Mouse (Mus musculus) forebrain, embryonic 10.5 days (tissue): ENCODE data around the gene Duoxa2. TPM values are rescaled to one million over a fixed set of nuclear protein-coding genes. Genes with fewer than 3 reads are reported as not detected.

Experiments used
- DNase-seq: peaks from one replicate; pipeline ENCODE4 v3.0.0-alpha.2; 2017; ENCODE audit warnings: low spot score; ENCODE audit errors: extremely low spot score
- H3K27ac ChIP-seq: fragments of 300-500 bp; sonication (generic); 2 replicates; pipeline ENCODE4 v1.5.1; 2016; ENCODE audit warnings: mild to moderate bottlenecking
- H3K27me3 ChIP-seq: fragments of 300-500 bp; sonication (generic); 2 replicates; pipeline ENCODE4 v1.6.1; 2016; ENCODE audit warnings: mild to moderate bottlenecking; ENCODE audit not compliant: poor library complexity, severe bottlenecking
- H3K36me3 ChIP-seq: fragments of 300-500 bp; sonication (generic); replicated peaks from 2 replicates; pipeline ENCODE4 v1.6.1; 2016; ENCODE audit warnings: mild to moderate bottlenecking, moderate library complexity
- H3K4me1 ChIP-seq: fragments of 300-500 bp; sonication (generic); 2 replicates; pipeline ENCODE4 v1.6.1; 2016
- H3K4me3 ChIP-seq: fragments of 300-500 bp; sonication (generic); 2 replicates; pipeline ENCODE4 v1.5.1; 2016; ENCODE audit warnings: mild to moderate bottlenecking, moderate library complexity
- H3K9me3 ChIP-seq: fragments of 300-500 bp; sonication (generic); 2 replicates; pipeline ENCODE4 v1.6.1; 2016; ENCODE audit warnings: mild to moderate bottlenecking, moderate library complexity
- WGBS: fragments of 180-500 bp; shearing (Covaris S2); methylation state at CpG from one replicate; pipeline ENCODE4 v1.1.7; 2016; 5-methylcytosine and 5-hydroxymethylcytosine counted together
- polyA plus RNA-seq: library from polyadenylated mRNA; unstranded; fragments of >200 nt; fragmentation: Nextera tagmentation; extraction: Ambion mirVana; gene quantifications from 2 replicates; pipeline ENCODE4 v1.2.1, GENCODE M21; 2016

Duoxa2 gene
- polyA plus RNA-seq, result not detected in 2 replicates

DNA sequence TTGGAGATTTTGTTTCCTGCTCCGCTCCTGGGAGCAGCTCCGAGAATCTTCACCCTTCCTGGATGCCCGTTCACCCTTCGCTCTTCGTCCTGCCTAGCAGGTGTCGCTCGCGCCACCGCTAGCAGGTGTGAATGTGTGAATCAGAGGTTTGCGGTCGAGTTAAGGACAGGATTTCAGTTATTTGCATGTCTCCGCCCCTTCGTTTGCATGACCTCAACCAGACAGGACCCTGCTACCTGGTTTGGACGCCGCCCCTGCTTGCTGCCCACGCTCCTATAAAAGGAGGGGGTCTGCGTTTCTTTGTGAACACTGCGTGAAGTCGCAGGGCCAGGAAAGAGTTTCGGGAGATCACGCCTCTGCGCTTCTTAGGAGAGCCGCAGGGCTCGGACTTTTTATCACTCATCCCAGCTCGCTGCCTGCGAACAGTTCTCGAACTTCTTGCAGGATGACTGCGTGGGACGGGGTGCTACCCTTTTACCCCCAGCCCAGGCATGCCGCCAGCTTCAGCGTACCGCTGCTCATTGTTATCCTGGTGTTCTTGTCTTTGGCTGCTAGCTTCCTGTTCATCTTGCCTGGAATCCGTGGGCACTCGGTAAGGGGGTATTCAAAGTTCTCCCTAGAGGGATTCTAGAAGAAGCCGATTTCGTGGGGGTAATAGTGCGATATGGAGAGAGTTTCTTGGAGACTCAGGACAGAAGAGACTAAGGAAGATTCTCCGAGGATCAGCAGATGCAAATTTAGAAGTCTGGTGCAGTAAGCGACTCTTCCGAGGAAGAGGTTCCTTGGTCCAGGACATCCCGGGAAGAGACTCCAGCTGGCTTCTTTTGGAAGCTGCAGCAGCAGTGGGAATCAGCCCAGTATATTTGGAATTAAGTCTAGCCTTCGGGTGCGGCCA is at the start of gene Duoxa2:
Gene Duoxa2 (plus strand): TSS at position 305 of the 895 bp plus-strand sequence.
- WGBS, result 1% methylated on average over 43 of the region's 43 CpGs
- no peaks in the 10 kb centered on the region for H3K9me3 ChIP-seq
- peaks cover 58% of the 10 kb centered on the region for H3K4me1 ChIP-seq
- no peaks in the 10 kb centered on the region for H3K36me3 ChIP-seq
- no peak within 1 kb of the TSS for H3K27ac ChIP-seq
- peak within 1 kb of the TSS; percentile 42 for H3K4me3 ChIP-seq
- peak; percentile 48 for DNase-seq
- H3K27me3 ChIP-seq, result peaks cover 100% of the 10 kb centered on the region

DNA sequence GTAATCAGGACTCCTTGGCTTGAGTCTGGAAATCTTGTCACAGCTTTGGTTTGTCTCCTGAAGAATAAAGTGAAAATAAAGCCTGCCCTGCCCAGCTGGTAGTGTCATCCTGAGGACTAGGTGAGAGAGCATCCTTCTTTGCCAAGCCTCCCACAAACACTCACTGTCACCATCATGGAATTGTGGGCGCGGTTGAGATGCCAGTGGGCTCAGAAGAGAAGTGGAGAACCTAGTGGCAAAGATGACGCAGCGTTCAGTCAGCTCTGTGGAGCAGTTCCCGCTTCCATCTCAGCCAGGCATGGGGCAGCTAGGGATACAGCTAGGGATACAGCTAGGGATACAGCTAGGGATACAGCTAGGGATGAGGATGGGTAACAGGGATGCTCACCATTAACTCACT is 42.7 kb upstream of the Duoxa2 start:
- Histone ChIP-seq H3K36me3 (peaks cover 14% of the 10 kb centered on the region), H3K27me3 (no peaks in the 10 kb centered on the region), H3K27ac (no peak overlapping the region), H3K4me3 (no peak overlapping the region), H3K4me1 (no peaks in the 10 kb centered on the region), H3K9me3 (no peaks in the 10 kb centered on the region)
- 98% methylated on average over 5 of the region's 5 CpGs for WGBS
- DNase-seq, result no peak

DNA sequence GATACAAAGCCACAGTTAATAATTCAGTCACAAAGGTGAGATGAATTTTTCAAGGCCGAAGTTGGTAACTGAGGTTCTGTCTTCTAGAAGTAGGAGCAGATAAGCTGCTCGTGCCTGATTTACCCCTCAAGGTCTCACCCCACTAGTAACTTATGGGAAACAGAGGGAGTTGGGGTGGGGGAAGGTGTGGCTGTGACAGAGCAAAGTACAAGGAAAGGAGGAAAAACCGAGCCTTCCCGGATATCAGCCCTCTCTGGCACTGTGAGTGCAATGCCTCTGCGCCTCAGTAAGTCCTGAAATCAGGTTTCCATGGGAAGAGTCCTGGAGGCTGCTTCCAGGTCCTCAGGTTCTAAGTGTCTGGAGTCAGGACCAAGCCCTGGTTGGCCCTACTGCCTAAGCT is 38.0 kb upstream of the Duoxa2 start:
- H3K4me1 ChIP-seq, result peaks cover 37% of the 10 kb centered on the region
- H3K4me3 ChIP-seq, result no peak overlapping the region
- no peak for DNase-seq
- H3K9me3 ChIP-seq, result no peaks in the 10 kb centered on the region
- H3K36me3 ChIP-seq, result peaks cover 22% of the 10 kb centered on the region
- 88% methylated on average over 5 of the region's 5 CpGs for WGBS
- H3K27me3 ChIP-seq, result no peaks in the 10 kb centered on the region
- H3K27ac ChIP-seq, result no peak overlapping the region

DNA sequence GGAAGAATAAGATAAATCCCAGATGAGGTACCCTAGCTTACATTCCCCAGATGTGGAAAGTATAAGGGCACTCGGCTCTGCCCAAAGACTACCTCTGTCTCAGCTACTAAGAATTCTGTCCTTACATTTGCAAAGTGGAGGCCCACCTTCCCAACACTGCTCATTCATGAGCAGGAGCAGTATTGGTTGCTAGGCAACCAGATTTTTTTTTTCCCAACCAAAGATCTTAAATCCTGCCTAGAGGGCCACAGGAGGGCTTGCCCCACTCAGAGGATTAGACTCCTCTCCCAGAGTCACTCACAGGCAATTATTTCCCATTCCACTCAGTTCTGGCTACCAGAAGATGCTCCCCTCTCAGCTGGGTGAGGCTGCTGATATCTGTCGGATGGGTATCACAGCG is 34.0 kb upstream of the Duoxa2 start:
- no peaks in the 10 kb centered on the region for H3K27me3 ChIP-seq
- 53% methylated on average over 3 of the region's 3 CpGs for WGBS

DNA sequence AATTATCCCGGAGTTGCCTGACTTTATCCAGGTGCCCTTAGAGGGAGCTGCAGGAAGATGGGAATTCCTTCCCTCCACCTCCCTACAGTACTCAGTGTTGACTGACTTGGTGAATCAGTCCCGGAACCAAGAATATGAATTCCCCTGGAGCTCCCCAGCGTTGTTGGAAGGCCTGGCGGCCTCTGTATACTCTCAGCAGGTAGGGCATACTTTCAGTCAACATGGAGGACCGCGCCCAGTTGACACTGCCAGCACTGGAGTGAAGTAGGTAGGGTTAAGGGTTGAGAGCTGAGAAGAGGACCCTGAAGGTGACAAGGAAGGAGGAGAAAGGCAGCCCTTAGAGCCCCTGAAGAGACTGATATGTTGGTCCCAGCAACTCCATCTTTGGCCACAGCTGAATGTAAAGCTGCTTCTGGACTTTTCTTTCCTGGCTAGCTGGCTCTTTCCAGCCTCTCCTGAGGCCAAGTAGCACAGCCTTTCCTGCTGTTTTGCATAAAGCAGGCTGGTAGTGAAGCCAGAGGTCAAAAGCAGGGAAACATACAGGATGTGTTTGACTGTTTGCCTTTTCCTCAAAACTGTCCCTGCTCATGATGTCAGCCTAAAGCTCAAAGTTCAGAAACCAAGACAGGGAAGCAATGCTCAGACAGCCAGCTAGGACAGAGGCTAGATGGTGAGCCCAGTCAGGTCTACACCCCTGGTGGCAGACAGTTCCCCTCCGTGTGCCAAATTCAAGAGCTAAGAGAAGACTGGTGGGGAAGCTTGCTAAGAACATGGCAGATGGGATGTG is 32.1 kb upstream of the Duoxa2 start:
- Histone ChIP-seq H3K27me3 (no peaks in the 10 kb centered on the region), H3K4me3 (no peak overlapping the region), H3K27ac (0 out of 2 replicates have a peak overlapping the region, but pooled peaks have one; percentile 17), H3K36me3 (peaks cover 3% of the 10 kb centered on the region; the same call in 1 of the 2 replicates), H3K9me3 (no peaks in the 10 kb centered on the region), H3K4me1 (peaks cover 39% of the 10 kb centered on the region)
- 91% methylated on average over 7 of the region's 7 CpGs for WGBS
- no peak for DNase-seq

More for the DNA sequence above, 34.0 kb upstream of the Duoxa2 start:
- peak overlapping the region; percentile 72; the same call in 1 of the 2 replicates for H3K27ac ChIP-seq
- DNase-seq, result peak; percentile 35
- H3K9me3 ChIP-seq, result no peaks in the 10 kb centered on the region
- peaks cover 39% of the 10 kb centered on the region for H3K4me1 ChIP-seq
- no peak overlapping the region for H3K4me3 ChIP-seq
- peaks cover 17% of the 10 kb centered on the region for H3K36me3 ChIP-seq

DNA sequence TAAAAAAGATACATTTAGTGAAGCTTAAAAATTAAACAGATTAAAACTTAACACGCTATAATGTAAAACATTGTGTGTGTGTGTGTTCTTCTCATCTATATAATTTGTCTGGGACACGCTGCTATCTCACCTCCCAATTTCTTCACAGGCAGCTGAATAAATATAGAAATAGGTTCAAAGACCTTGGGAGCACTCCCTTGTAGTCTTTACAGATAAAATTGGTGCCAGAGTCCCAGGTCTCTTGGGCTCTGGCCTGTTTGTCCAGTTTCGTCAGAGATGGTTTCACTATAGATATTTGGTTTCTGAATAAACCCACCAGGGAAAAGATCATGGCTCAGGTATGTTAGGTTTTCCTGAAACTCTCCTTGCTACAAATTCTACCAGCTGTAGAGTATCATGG is 19.9 kb upstream of the Duoxa2 start:
- Histone ChIP-seq H3K27me3 (no peaks in the 10 kb centered on the region), H3K36me3 (no peaks in the 10 kb centered on the region), H3K9me3 (no peaks in the 10 kb centered on the region), H3K27ac (no peak overlapping the region), H3K4me1 (peaks cover 12% of the 10 kb centered on the region), H3K4me3 (no peak overlapping the region)
- 89% methylated on average over 3 of the region's 3 CpGs for WGBS
- no peak for DNase-seq

DNA sequence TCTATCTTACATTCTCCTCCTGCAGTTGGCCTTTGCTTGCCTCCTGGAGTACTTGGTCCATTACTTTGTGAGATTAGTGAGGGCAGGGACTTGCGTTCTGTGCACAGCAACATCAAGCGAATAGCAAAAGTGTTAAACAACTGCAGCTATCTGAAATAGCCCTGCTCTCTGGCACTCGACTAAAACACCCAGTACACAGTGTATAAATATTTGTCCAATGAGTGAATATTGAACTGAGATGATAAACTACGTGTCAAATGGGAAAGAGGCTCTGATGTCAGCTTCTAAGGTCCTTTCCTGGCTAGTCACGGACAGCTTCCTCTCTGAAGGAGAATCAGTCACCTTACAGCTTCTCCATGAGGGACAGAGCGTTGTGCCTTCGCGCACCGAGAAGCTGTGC is 14.6 kb upstream of the Duoxa2 start:
- H3K4me3 ChIP-seq, result no peak overlapping the region
- no peak for DNase-seq
- H3K36me3 ChIP-seq, result no peaks in the 10 kb centered on the region
- no peaks in the 10 kb centered on the region for H3K4me1 ChIP-seq
- H3K27ac ChIP-seq, result no peak overlapping the region
- no peaks in the 10 kb centered on the region for H3K27me3 ChIP-seq
- H3K9me3 ChIP-seq, result no peaks in the 10 kb centered on the region
- 90% methylated on average over 9 of the region's 9 CpGs for WGBS

DNA sequence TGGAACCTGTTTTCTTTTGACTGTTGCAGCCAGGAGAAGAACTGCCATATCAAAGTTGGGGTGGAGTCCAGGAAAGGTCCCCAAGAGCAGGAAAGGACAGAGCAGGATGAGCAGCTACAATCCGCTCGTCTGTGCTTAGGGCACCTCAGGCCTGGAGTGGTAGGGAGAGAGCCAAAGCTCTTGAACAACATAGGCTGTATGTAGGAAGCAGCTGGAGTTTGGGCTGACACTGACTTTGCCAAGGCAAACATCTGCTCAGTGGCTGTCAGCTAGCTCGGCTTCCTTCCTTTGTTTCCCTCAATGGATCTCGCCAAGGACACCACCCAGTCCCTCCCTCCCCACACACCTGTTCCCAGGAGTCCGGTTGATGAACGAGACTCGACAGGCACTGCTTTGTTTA is 12.6 kb upstream of the Duoxa2 start:
- Histone ChIP-seq H3K4me3 (no peak overlapping the region), H3K27me3 (peaks cover 5% of the 10 kb centered on the region), H3K9me3 (no peaks in the 10 kb centered on the region), H3K4me1 (no peaks in the 10 kb centered on the region), H3K27ac (no peak overlapping the region), H3K36me3 (no peaks in the 10 kb centered on the region)
- DNase-seq, result no peak
- 67% methylated on average over 7 of the region's 7 CpGs for WGBS

DNA sequence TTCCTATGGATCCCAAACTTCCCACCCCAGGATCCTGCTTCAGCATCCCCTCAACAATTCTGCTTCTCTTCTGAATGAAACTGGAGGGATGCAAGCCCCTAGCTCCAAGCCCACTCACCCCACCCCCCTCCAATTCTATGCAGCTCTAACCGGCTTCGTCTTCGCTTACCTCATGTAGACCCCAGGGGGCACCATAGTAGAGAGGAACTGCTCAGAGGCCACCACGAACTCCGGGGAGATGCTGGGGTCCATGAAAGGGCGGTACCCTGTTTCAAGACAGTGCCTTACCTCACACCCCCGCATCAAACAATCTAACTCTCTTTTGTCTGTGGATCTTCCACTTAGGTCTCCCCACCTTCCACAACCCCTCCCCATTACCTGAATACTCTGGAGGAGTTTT is 3.8 kb upstream of the Duoxa2 start:
- no peaks in the 10 kb centered on the region for H3K9me3 ChIP-seq
- H3K27ac ChIP-seq, result no peak overlapping the region
- no peaks in the 10 kb centered on the region for H3K36me3 ChIP-seq
- no peak for DNase-seq
- WGBS, result 4% methylated on average over 7 of the region's 7 CpGs
- H3K4me1 ChIP-seq, result peaks cover 38% of the 10 kb centered on the region
- H3K27me3 ChIP-seq, result peaks cover 92% of the 10 kb centered on the region
- no peak overlapping the region for H3K4me3 ChIP-seq

DNA sequence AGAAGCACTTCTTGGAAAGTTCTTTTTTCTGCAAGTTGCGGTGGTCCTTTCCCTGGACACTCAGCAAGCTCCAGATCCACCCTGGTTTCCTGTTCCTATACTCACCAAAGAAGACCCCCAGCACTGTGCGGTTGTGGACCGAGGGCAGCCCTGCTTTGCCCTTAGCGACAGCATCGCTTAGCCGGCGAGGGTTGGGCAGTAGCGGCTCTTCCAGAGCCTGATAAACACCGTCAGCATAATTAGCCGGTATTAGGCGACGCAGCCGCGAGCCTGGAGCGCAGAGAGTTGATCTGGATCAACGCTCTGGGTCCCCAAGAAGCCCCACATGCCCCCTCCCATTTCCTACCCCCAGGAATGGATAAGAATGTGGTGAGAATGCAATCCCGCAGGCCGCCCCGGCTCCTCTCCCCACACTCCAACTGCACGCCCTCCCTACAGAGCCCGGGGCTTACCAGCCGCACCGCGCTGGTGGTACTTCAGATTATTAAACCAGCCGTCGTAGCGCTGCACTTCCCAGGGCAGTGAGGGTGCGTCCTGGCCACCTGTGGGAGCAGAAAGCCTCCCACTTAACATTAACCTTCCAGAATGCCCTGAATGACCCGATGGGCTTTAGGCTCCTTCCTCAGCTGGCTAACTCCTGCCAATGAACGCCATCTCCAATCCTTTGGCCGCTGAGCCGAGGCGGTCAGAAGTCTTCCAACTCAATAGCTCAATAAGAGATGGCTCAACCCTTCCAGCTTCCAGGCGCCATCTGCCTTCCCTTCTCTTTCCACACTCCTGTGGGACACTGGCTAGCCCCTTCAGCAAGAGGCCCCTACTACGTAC is 1.2 kb upstream of the Duoxa2 start:
- H3K27ac ChIP-seq, result no peak overlapping the region
- peak overlapping the region; percentile 42 for H3K4me3 ChIP-seq
- H3K36me3 ChIP-seq, result no peaks in the 10 kb centered on the region
- peaks cover 58% of the 10 kb centered on the region for H3K4me1 ChIP-seq
- peak; percentile 55 for DNase-seq
- whole genome bisulfite sequencing, result under 1% methylated on average over 35 of the region's 35 CpGs
- H3K27me3 ChIP-seq, result peaks cover 99% of the 10 kb centered on the region
- no peaks in the 10 kb centered on the region for H3K9me3 ChIP-seq

DNA sequence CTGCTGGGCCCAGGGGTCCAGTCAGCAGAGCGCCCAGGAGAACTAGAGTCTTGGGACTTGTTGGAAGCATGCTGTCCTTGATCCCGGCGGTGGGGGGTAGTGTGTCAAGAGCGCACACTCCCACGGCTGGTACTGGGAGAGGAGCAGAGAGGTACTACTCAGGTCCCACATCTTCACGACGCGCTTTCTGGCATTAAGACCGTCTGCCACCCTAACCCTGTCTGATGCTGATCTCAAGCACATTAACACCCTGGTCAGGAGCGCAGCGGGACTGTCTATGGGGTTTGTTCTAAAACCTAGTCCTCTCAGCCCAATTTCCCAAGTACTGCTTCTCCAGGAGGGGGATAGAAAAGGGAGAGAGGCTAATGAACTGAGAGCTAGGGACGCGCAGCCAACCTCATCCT is 602 bp upstream of the Duoxa2 start, which contains the start of gene Duox2:
Gene Duox2 (minus strand): TSS at position 354 of the 404 bp plus-strand sequence.
- peaks cover 58% of the 10 kb centered on the region for H3K4me1 ChIP-seq

More for the DNA sequence above, 602 bp upstream of the Duoxa2 start, which contains the start of gene Duox2:
- H3K27me3 ChIP-seq, result peaks cover 100% of the 10 kb centered on the region
- no peaks in the 10 kb centered on the region for H3K9me3 ChIP-seq
- peak within 1 kb of the TSS; percentile 42 for H3K4me3 ChIP-seq
- DNase-seq, result no peak
- WGBS, result 2% methylated on average over 13 of the region's 13 CpGs
- no peak within 1 kb of the TSS for H3K27ac ChIP-seq
- H3K36me3 ChIP-seq, result no peaks in the 10 kb centered on the region
